In the genomic region with DNA sequence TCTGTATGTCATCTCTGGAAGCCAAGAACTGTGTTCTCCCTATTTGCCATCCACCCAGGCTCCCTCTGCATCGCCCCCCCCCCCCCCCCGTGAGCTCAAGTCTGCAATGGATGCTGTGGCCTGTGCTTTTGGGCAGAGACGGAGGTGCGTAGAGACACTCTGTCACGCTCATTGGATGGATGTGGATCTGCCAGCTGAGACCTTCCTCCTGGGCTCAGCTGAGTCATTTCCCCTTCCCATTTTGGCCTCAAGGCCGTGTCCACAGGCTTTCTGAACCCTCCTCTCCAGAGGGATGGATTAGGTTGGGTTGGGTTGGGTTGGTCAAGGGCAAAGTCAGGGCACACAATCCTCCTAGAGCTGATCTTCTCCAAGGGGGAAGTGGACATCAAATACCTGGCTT, we compare ENCODE assay signal across 17 mouse cellular contexts.
"Had no signal": no experiment of that assay in that cellular context is flagged by ENCODE, and none has a peak within 500 bp of the region (broad histone marks: within the 10 kb centered on the region; RNA-seq: fewer than 3 reads in every experiment).

No protein-coding gene starts in this region.

- DNase-seq: kidney, adult 2 months; kidney, postnatal 10 days; kidney, postnatal 36 days; layer of hippocampus, postnatal 36 days; liver, embryonic 13.5 days; lung, adult 2 months; lung, postnatal 14 days; lung, postnatal 4 days; midbrain, embryonic 14.5 days; retina, postnatal 1 day; thymus, adult 18-20 months; thymus, postnatal 36 days had no signal

- ATAC-seq: intestine, postnatal 0 days had no signal

- H3K27ac ChIP-seq: kidney, embryonic 15.5 days; left cerebral cortex, adult 2 months; liver, embryonic 13.5 days; neural tube, embryonic 13.5 days had no signal

- H3K9me3 ChIP-seq: kidney, embryonic 15.5 days; liver, embryonic 13.5 days had no signal

- H3K27me3 ChIP-seq: kidney, embryonic 15.5 days; liver, embryonic 13.5 days had no signal

- H3K4me3 ChIP-seq: kidney, embryonic 15.5 days; left cerebral cortex, adult 2 months; liver, embryonic 13.5 days; myocyte; neural tube, embryonic 13.5 days had no signal

- H3K36me3 ChIP-seq: kidney, embryonic 15.5 days; liver, embryonic 13.5 days; neural tube, embryonic 13.5 days had no signal
